Mouse (Mus musculus) urinary bladder, postnatal 14 days (tissue): ENCODE results near the gene Sult2b1.

Source experiments
- DNase-seq: peaks from one replicate; pipeline ENCODE4 v3.0.0; 2021; ENCODE audit warnings: low spot score

The Sult2b1 gene

DNA sequence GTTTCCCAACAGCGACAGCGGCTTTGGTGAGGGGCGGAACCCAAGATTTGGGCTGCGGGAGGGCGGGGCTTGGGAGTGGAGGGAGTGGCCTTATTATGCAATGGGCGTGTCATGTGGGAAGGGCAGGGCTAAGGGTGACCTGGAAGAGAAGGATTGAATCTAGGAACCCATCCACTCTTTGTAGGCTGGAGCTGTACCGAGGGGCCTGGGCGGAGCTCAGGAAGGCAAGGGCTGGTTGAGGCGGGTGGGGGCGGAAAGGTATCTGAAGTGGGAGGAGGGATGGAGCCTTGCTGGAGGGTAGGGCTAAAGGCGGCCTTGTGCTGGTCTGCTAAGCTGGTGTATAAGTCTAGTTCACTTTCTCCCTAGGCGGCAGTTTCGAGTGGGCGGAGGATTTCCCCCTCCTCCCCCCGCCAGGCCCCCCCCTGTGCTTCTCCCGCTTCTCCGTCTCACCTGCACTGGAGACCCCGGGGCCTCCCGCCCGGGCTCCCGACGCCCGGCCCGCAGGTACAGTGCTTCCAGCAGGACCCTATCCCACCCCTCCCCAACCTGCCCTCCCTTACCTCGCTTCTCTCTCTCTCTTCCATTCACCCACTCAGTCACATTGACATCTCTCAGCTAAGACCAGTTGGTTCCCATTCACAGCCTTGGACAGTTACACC lies 16.2 kb upstream of the Sult2b1 start:
- peak; percentile 46 for DNase-seq

GRCm38 (mm10) chr7:45800001-45800400 lies 15.5 kb upstream of the Sult2b1 start:
- no peak for DNase-seq

DNA sequence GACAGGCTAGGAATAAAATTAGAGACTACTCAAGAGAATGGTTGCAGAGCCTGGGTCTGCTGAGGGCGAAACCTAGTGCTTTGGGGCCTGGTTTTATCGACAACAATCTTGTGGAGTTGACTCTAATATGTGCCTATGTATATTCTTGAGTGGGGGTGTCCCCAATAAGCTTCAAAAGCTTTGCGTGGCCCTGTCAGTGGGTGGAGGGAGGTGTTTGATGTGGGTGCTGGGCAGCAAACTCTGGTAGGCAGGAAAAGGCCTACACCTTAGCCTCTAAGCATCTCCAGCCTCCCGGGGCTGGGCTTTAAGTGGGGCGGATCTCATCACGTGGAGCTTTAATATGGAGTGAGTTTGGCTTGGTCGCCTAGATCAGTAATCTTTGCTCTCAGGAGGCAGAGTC lies 14.5 kb upstream of the Sult2b1 start:
- DNase-seq, result no peak

DNA sequence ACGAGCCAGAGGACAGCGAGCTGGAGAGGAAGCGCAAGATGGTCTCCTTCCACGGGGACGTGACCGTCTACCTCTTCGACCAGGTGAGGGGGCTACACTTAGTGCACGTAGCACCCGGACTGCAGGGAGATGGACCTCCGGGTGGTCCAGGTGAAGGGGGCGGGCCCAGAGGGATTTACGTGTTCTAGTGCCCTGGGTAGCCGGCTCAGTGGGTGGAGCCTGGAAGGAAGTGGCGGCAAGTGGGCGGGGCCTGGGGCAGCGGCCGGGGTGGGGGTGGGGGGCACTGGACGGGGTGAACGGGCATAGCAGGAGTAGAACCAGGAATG lies 14.0 kb upstream of the Sult2b1 start:
- DNase-seq, result no peak

DNA sequence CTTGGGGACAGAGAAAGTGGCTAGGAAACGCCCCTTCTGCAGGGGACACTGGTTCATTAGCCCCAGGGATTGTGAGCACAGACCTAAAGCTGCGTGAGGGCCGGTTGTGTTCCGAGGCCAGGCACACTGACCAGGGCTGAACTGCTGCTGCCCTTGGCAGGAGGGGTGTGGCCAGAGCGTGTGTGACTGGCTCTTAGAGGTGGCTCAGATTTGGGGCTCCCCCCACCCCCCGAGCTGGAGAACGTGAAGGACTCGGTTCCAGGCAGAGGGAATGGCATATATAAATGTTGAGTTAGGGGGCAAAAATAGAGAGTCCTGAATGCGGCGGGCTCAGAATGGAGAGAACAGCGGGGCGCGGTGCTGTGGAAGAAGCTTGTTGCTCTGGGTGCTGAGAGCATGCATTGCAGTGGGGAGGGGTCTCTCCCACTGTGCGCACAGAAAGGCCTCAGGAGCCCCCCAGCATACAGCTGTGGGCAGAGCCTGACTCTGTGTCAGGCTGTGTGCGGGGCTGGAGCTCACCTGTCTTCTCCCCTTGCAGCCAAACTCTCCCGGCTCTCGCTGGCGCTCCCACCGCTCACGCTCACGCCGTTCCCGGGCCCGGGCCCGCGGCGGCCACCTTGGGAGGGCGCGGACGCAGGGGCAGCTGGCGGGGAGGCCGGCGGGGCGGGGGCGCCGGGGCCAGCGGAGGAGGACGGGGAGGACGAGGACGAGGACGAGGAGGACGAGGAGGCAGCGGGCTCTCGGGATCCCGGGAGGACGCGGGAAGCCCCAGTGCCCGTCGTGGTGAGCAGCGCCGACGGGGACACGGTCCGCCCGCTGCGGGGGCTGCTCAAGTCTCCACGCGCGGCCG lies 13.4 kb upstream of the Sult2b1 start:
- no peak for DNase-seq

DNA sequence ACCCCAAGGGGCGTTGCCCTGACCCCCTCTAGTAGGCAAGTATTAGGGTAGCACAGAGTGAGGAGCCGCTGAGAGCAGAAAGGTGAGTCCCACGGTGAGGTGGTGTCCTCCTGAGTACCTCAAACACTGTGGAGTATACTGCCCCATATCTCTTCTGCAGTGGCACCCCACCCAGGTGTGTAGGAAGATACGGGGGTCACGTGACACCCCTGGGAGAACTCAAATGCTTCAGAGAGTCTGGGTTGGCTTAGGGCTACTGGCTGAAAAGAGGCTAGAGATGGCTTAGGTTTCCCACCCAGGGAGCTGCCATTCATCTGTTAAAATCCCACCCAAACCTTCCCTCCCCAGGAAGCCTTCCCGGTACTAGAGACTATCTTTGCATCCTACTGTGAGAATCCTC lies 12.5 kb upstream of the Sult2b1 start:
- no peak for DNase-seq

GRCm38 (mm10) chr7:45794971-45795370 lies 10.5 kb upstream of the Sult2b1 start:
- DNase-seq, result no peak

GRCm38 (mm10) chr7:45793969-45794585 lies 9.6 kb upstream of the Sult2b1 start:
- DNase-seq, result no peak

- DNase-seq, result no peak
Measured at GRCm38 (mm10) chr7:45793240-45793639, 8.8 kb upstream of the Sult2b1 start.

- no peak for DNase-seq
Measured at GRCm38 (mm10) chr7:45791756-45792490, 7.5 kb upstream of the Sult2b1 start.

- DNase-seq, result no peak
Measured at GRCm38 (mm10) chr7:45790721-45791120, 6.3 kb upstream of the Sult2b1 start.

GRCm38 (mm10) chr7:45787642-45788041 lies 3.2 kb upstream of the Sult2b1 start:
- DNase-seq, result no peak

- no peak for DNase-seq
Measured at GRCm38 (mm10) chr7:45786661-45787413, 2.4 kb upstream of the Sult2b1 start.

DNA sequence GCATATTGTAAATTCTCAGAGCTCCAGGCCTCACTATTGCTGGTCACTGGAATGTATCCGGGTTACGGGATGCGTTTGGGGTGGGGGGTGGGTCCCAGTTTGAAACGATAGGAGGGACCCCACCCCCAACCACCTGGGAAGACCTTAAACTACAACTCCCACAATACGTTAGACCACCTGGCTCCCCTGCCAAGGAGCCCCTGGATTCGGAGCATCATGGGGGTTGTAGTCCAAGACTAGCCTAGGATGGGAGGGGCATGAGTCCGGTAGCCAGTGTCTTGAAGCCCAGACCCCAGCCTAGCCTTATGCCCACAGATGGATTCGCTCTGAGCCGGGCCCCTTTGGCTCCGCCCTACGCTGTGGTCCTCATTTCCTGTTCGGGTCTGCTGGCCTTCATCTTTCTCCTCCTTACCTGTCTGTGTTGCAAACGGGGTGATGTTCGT lies 1.7 kb upstream of the Sult2b1 start:
- DNase-seq, result no peak

DNA sequence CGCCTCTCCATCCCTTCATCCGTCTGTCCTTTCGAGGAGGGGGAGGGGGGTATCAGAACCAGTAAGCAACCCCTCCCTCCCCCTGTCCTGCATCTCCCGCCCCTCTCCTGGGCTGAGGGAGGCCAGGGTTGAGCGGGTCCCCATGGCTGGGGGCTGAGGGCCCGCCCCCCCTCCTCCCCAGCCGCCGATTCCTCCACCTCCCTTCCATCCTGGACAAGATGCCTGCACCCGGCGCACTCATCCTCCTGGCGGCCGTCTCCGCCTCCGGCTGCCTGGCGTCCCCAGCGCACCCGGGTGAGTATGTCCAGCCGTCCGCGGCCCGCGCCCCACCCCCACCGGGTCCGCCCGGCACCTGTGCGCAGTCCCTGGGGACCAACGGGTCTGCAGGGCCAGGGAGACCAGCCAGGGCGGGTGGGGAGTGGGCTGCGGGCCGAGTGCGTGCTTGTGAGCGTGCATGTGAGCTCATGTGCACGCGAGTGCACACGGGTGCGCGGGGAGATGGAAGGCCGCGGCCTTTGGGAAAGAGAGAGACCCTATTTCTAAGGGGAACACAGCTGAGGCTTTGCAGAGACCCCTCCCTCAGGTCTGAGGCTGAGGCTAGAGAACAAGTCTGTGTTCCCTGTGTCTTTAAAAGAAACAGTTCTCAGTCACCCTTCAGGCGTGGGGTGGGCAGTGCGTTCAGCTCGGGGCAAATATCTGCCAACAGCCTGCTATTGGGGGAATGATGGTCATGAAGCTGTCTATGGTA lies 1.1 kb upstream of the Sult2b1 start:
- DNase-seq, result no peak

- DNase-seq, result peak; percentile 63
Measured at GRCm38 (mm10) chr7:45783511-45784091, 868 bp downstream of the Sult2b1 start, which contains the start of gene Lmtk3. TSS of gene Lmtk3 (plus strand) at chr7:45783738.

GRCm38 (mm10) chr7:45782271-45782670 lies 2.2 kb downstream of the Sult2b1 start:
- DNase-seq, result no peak

DNA sequence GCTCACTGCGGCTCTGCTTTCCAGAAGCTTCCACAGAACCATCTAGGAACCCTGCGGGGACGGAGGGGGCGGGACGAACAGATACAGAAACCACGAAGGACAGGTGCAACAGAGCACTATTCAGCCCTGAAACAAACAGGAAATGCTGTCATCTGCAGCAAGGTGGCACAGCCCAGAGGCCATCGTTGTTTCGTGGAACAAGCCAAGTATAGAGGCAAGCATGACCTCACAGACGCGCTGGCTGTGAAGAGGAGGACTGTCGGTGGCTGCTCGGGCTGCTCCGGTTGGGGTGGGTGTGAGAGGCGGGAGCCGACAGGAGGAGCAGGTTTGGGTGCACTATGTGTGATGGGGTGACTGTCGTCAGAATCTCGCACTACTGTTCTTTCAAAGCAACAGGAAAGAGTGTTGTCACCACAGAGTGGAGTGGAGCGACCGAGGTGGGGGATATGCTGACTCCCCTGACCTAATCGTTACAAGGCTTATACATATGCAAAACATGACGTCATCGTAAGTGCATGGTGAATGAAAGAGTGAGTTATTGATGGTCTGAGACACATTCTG lies 5.3 kb downstream of the Sult2b1 start:
- no peak for DNase-seq

DNA sequence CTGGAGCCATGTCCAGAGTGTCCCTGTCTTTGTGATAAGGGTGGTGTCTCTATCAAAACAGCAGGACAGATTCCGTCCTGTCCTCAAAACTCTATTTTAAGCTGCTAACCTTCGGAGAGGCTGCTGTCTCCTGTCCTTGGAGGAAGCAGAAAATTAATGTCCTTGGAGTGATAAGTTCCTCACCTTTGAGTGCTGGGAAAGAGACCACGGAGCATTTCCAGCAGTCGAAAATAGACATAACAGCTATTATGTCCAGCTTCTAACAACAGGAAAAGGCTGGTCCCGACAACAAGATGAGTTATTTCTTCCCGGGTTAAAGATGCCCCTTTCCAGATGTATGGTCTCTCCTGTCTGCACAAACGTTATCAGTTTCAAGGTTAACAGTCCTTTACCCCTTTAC lies 9.2 kb downstream of the Sult2b1 start:
- no peak for DNase-seq

DNA sequence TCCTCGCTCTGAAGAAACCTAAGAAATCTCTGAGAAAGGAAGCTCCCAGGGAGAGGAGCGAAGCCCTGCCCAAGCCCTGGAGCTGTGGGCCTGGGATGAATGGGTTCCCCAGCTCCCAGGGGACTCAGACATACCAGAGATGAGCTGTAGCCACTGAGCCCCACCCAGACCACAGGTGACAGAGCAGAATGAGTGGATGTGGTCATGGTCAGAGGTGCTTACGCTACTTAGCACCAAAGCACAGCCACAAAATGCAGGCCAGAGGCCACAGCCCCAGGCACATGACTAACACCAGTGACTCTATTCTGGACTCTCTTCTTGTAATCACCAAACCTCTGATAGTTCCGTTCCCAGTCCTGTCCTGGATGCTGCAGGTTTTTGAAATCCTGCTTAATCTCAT lies 13.4 kb downstream of the Sult2b1 start:
- no peak for DNase-seq
